Comparison of ENCODE assay signal across 8 mouse cellular contexts in genomic region chr9:3403251-3404208, GRCm38 (mm10). TPM values are rescaled to one million over a fixed set of nuclear protein-coding genes. Genes with fewer than 3 reads are reported as not detected.
DNase-seq lines count a peak whose midpoint lies in the region; ATAC-seq lines count a peak whose summit lies in the region.

Cwf19l2 (plus strand) TSS chr9:3403592.

- peak within 1 kb of the TSS; percentile 77 for H3K4me2 ChIP-seq in lung, embryonic 16.5 days (ENCODE audit: low read depth, low read length)

- no peaks in the 10 kb centered on the region for H3K4me1 ChIP-seq in lung, embryonic 16.5 days (replicated peaks; ENCODE audit: control insufficient read depth, insufficient read depth, low read length)

- peak within 1 kb of the TSS; percentile 78 for H3K9ac ChIP-seq in lung, embryonic 16.5 days (ENCODE audit: low read length)

- DNase-seq in MN1 (ENCODE audit: low spot score), result peak; percentile 93
- peak; percentile 72 for DNase-seq in cerebellum, adult 8-10 months
- DNase-seq in forelimb bud, embryonic 11.5 days (ENCODE audit: low read depth, low spot score), result peak; percentile 91
- peak; percentile 88 for DNase-seq in layer of hippocampus, adult 9-10 months (ENCODE audit: low spot score)
- peak; percentile 44 for DNase-seq in ovary, postnatal 10 days (ENCODE audit: low spot score)
- peak; percentile 74 to 80 for DNase-seq in thymus, postnatal 10 days (ENCODE audit: low spot score in 2 of 2)

- no peaks in the 10 kb centered on the region for H3K27me3 ChIP-seq in lung, embryonic 16.5 days (ENCODE audit: control insufficient read depth, insufficient read depth, low read depth, low read length)

- H3K9me3 ChIP-seq in lung, embryonic 16.5 days (ENCODE audit: control insufficient read depth, low read length), result no peaks in the 10 kb centered on the region

- under 1% methylated on average over 28 of the region's 28 CpGs for WGBS in lung, embryonic 16.5 days

- no peaks in the 10 kb centered on the region for H3K36me3 ChIP-seq in lung, embryonic 16.5 days (ENCODE audit: control insufficient read depth, insufficient read depth, low read length)

- peak; percentile 97 for ATAC-seq in hematopoietic stem cell, adult 5-6 weeks (replicated peaks in 1 of 2; ENCODE audit: insufficient read depth in 1 of 2, low FRiP score in 2 of 2, low TSS enrichment in 1 of 2, low read depth in 1 of 2, poor library complexity in 2 of 2, severe bottlenecking in 2 of 2)
- ATAC-seq in lung, embryonic 16.5 days (ENCODE audit: low read depth), result peak; percentile 96

- peak within 1 kb of the TSS; percentile 75 for H3K27ac ChIP-seq in lung, embryonic 16.5 days (ENCODE audit: low read length)

- H3K4me3 ChIP-seq in lung, embryonic 16.5 days (ENCODE audit: low read length), result peak within 1 kb of the TSS; percentile 76

RNA-seq across cellular contexts. Expression of gene Cwf19l2, which starts in this region (rescaled TPM):
- total RNA-seq in hematopoietic stem cell, adult 5-6 weeks (2017), result 57.9 and 65.2 TPM in 2 replicates
- polyA plus RNA-seq in lung, embryonic 16.5 days (2015; fragmentation: Nextera tagmentation; extraction: Ambion mirVana), result 14.2 and 14.5 TPM in 2 replicates

Comparison
In these comparisons a context has a peak if more than half of its experiments do, and no peak if none do; other contexts are left out.
1. Peak in every context shown above with its lines: DNase-seq, ATAC-seq, H3K4me3 ChIP-seq and H3K27ac ChIP-seq.